Mouse (Mus musculus): Measurements from ENCODE around the gene Med13l. TPM values are rescaled to one million over a fixed set of nuclear protein-coding genes. Genes with fewer than 3 reads are reported as not detected.

The Med13l gene
- polyA plus RNA-seq, 1 experiment from 2014 or later: 13.9 TPM

- DNase-seq (ENCODE audit: low spot score): no peak
- H3K36me3 ChIP-seq: no peaks in the 10 kb centered on the region
- WGBS: 91% methylated on average over 5 of the region's 5 CpGs
- peaks cover 28% of the 10 kb centered on the region for H3K4me1 ChIP-seq
- no peak overlapping the region for H3K4me3 ChIP-seq
- H3K9me3 ChIP-seq (replicated peaks): no peaks in the 10 kb centered on the region
- no peaks in the 10 kb centered on the region for H3K27me3 ChIP-seq (ENCODE audit: low read depth, poor library complexity, severe bottlenecking)
- H3K27ac ChIP-seq: no peak overlapping the region
Observed at GRCm38 (mm10) chr5:118627630-118628029, 67.2 kb downstream of the Med13l start.

- H3K4me3 ChIP-seq: no peak overlapping the region
Observed at GRCm38 (mm10) chr5:118628211-118628610, 67.7 kb downstream of the Med13l start.

GRCm38 (mm10) chr5:118632346-118632745 is 71.9 kb downstream of the Med13l start:
- H3K27ac ChIP-seq: no peak overlapping the region
- peaks cover 44% of the 10 kb centered on the region for H3K4me1 ChIP-seq
- no peaks in the 10 kb centered on the region for H3K27me3 ChIP-seq (ENCODE audit: low read depth, poor library complexity, severe bottlenecking)
- H3K36me3 ChIP-seq: no peaks in the 10 kb centered on the region
- WGBS: 83% methylated on average over 8 of the region's 8 CpGs
- H3K4me3 ChIP-seq: no peak overlapping the region
- DNase-seq (ENCODE audit: low spot score): no peak
- no peaks in the 10 kb centered on the region for H3K9me3 ChIP-seq (replicated peaks)

More at GRCm38 (mm10) chr5:118628211-118628610, 67.7 kb downstream of the Med13l start:
- Histone ChIP-seq H3K36me3 (no peaks in the 10 kb centered on the region), H3K27ac (no peak overlapping the region), H3K9me3 (replicated peaks) (no peaks in the 10 kb centered on the region), H3K4me1 (peaks cover 30% of the 10 kb centered on the region), H3K27me3 (ENCODE audit: low read depth, poor library complexity, severe bottlenecking) (no peaks in the 10 kb centered on the region)
- WGBS: 93% methylated on average over 4 of the region's 4 CpGs
- DNase-seq (ENCODE audit: low spot score): no peak

- 84% methylated on average over 8 of the region's 8 CpGs for WGBS
- Histone ChIP-seq H3K27me3 (ENCODE audit: low read depth, poor library complexity, severe bottlenecking) (no peaks in the 10 kb centered on the region), H3K4me1 (peaks cover 47% of the 10 kb centered on the region), H3K36me3 (no peaks in the 10 kb centered on the region), H3K9me3 (replicated peaks) (no peaks in the 10 kb centered on the region), H3K27ac (no peak overlapping the region), H3K4me3 (no peak overlapping the region)
- DNase-seq (ENCODE audit: low spot score): no peak
Observed at GRCm38 (mm10) chr5:118633106-118633505, 72.6 kb downstream of the Med13l start.

- DNase-seq (ENCODE audit: low spot score): no peak
- no peaks in the 10 kb centered on the region for H3K27me3 ChIP-seq (ENCODE audit: low read depth, poor library complexity, severe bottlenecking)
Observed at GRCm38 (mm10) chr5:118635476-118636187, 75.2 kb downstream of the Med13l start.

GRCm38 (mm10) chr5:118636399-118637369 is 76.2 kb downstream of the Med13l start:
- no peaks in the 10 kb centered on the region for H3K9me3 ChIP-seq (replicated peaks)
- 92% methylated on average over 16 of the region's 16 CpGs for WGBS
- no peaks in the 10 kb centered on the region for H3K27me3 ChIP-seq (ENCODE audit: low read depth, poor library complexity, severe bottlenecking)
- DNase-seq (ENCODE audit: low spot score): no peak
- no peak overlapping the region for H3K4me3 ChIP-seq
- no peak overlapping the region for H3K27ac ChIP-seq
- H3K4me1 ChIP-seq: peaks cover 59% of the 10 kb centered on the region
- no peaks in the 10 kb centered on the region for H3K36me3 ChIP-seq

More at GRCm38 (mm10) chr5:118635476-118636187, 75.2 kb downstream of the Med13l start:
- H3K36me3 ChIP-seq: no peaks in the 10 kb centered on the region
- H3K4me3 ChIP-seq: no peak overlapping the region
- H3K9me3 ChIP-seq (replicated peaks): no peaks in the 10 kb centered on the region
- H3K27ac ChIP-seq: peak overlapping the region; percentile 61
- peaks cover 57% of the 10 kb centered on the region for H3K4me1 ChIP-seq
- WGBS: 38% methylated on average over 11 of the region's 11 CpGs

GRCm38 (mm10) chr5:118637931-118638330 is 77.5 kb downstream of the Med13l start:
- Histone ChIP-seq H3K4me3 (no peak overlapping the region), H3K9me3 (replicated peaks) (no peaks in the 10 kb centered on the region), H3K36me3 (no peaks in the 10 kb centered on the region), H3K27me3 (ENCODE audit: low read depth, poor library complexity, severe bottlenecking) (no peaks in the 10 kb centered on the region), H3K4me1 (peaks cover 62% of the 10 kb centered on the region), H3K27ac (no peak overlapping the region)
- 74% methylated on average over 4 of the region's 4 CpGs for WGBS
- no peak for DNase-seq (ENCODE audit: low spot score)

GRCm38 (mm10) chr5:118638534-118639109 is 78.1 kb downstream of the Med13l start:
- no peak overlapping the region for H3K27ac ChIP-seq
- H3K4me3 ChIP-seq: no peak overlapping the region
- WGBS: 85% methylated on average over 9 of the region's 9 CpGs
- no peak for DNase-seq (ENCODE audit: low spot score)
- H3K27me3 ChIP-seq (ENCODE audit: low read depth, poor library complexity, severe bottlenecking): no peaks in the 10 kb centered on the region
- no peaks in the 10 kb centered on the region for H3K36me3 ChIP-seq
- H3K4me1 ChIP-seq: peaks cover 66% of the 10 kb centered on the region
- H3K9me3 ChIP-seq (replicated peaks): no peaks in the 10 kb centered on the region

GRCm38 (mm10) chr5:118639117-118639707 is 78.7 kb downstream of the Med13l start:
- DNase-seq (ENCODE audit: low spot score): no peak
- Histone ChIP-seq H3K27me3 (ENCODE audit: low read depth, poor library complexity, severe bottlenecking) (no peaks in the 10 kb centered on the region), H3K27ac (no peak overlapping the region), H3K9me3 (replicated peaks) (no peaks in the 10 kb centered on the region), H3K4me1 (peaks cover 70% of the 10 kb centered on the region), H3K4me3 (no peak overlapping the region), H3K36me3 (no peaks in the 10 kb centered on the region)
- 70% methylated on average over 5 of the region's 5 CpGs for WGBS

- Histone ChIP-seq H3K36me3 (no peaks in the 10 kb centered on the region), H3K9me3 (replicated peaks) (no peaks in the 10 kb centered on the region), H3K4me1 (peaks cover 62% of the 10 kb centered on the region), H3K27me3 (ENCODE audit: low read depth, poor library complexity, severe bottlenecking) (no peaks in the 10 kb centered on the region), H3K4me3 (no peak overlapping the region), H3K27ac (no peak overlapping the region)
- 86% methylated on average over 12 of the region's 12 CpGs for WGBS
- DNase-seq (ENCODE audit: low spot score): no peak
Observed at GRCm38 (mm10) chr5:118644041-118644440, 83.6 kb downstream of the Med13l start.

GRCm38 (mm10) chr5:118644511-118644910 is 84.0 kb downstream of the Med13l start:
- Histone ChIP-seq H3K9me3 (replicated peaks) (no peaks in the 10 kb centered on the region), H3K4me1 (peaks cover 61% of the 10 kb centered on the region), H3K4me3 (no peak overlapping the region), H3K27ac (no peak overlapping the region), H3K27me3 (ENCODE audit: low read depth, poor library complexity, severe bottlenecking) (no peaks in the 10 kb centered on the region), H3K36me3 (no peaks in the 10 kb centered on the region)
- no peak for DNase-seq (ENCODE audit: low spot score)
- 90% methylated on average over 8 of the region's 8 CpGs for WGBS

GRCm38 (mm10) chr5:118645196-118645805 is 84.8 kb downstream of the Med13l start:
- Histone ChIP-seq H3K27me3 (ENCODE audit: low read depth, poor library complexity, severe bottlenecking) (no peaks in the 10 kb centered on the region), H3K4me3 (no peak overlapping the region), H3K27ac (no peak overlapping the region), H3K36me3 (no peaks in the 10 kb centered on the region), H3K9me3 (replicated peaks) (no peaks in the 10 kb centered on the region), H3K4me1 (peaks cover 57% of the 10 kb centered on the region)
- 81% methylated on average over 10 of the region's 10 CpGs for whole genome bisulfite sequencing
- no peak for DNase-seq (ENCODE audit: low spot score)
